Mouse (Mus musculus) neutrophil, adult 83 days (primary cell): Measurements from ENCODE around the gene Esp24. TPM values are rescaled to one million over a fixed set of nuclear protein-coding genes. Genes with fewer than 3 reads are reported as not detected.

Source experiments
- total RNA-seq, 2 experiments: library from RNA; stranded (reverse); gene quantifications; one replicate each; pipeline ENCODE4 v1.2.4; 2023

Gene Esp24
- not detected for total RNA-seq

GRCm38 (mm10) chr17:39036395-39036794 is at the start of gene Esp24:
TSS of gene Esp24 (plus strand) at chr17:39036695.

GRCm38 (mm10) chr17:39043241-39043640 is 6.7 kb downstream of the Esp24 start, which contains the start of gene Gm21903:
TSS of gene Gm21903 (minus strand) at chr17:39043341.

DNA sequence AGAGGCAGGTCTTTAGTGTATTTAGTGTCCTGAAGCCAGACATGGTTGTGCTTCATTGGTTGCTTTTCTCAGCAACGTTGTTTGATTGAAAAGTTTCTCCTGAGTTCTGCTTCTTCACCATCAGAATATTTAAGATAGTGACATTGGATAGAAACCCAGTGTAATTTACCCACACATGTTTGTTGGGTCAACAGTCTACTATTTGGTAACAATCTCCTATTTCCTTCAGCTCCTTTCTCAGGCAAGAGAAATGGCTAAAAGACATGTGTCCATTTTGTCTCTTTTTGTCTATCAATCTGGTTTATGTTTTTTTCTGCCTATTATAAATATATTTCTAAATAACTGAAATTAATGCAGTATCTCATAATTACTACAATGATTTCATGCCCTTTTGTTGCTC is 40.4 kb downstream of the Esp24 start, which contains the start of gene Esp23:
Esp23 (minus strand) TSS at position 101 of the 400 bp plus-strand sequence.

Other genes starting within 250 kb of the Esp24 start
- gene Gm21903, start 6.6 kb downstream of the Esp24 start, total RNA-seq = not detected
- not detected for gene Esp23, start 40.3 kb downstream of the Esp24 start, total RNA-seq
- gene Esp22, start 58.6 kb downstream of the Esp24 start, total RNA-seq = not detected